Mouse (Mus musculus) liver, embryonic 18 days (tissue): ENCODE data around the gene Plcb1. TPM values are rescaled to one million over a fixed set of nuclear protein-coding genes. Genes with fewer than 3 reads are reported as not detected.

Source experiments
- polyA plus RNA-seq: library from polyadenylated mRNA; depleted of rRNA; stranded (reverse); fragments of >200 nt; gene quantifications from 2 replicates; pipeline ENCODE4 v1.2.3, GENCODE M21; 2012; rRNA removed

Gene Plcb1
- 1.2 and 1.8 TPM in 2 replicates for polyA plus RNA-seq

GRCm38 (mm10) chr2:134785970-134786855 lies at the start of gene Plcb1:
Gene Plcb1 (plus strand): TSS chr2:134786067.

Other genes with a start within 250 kb of the Plcb1 start
- gene Hao1, start 231.7 kb upstream of the Plcb1 start, polyA plus RNA-seq = 49.2 and 65.7 TPM in 2 replicates
- 5.1 and 6.4 TPM in 2 replicates for gene Tmx4, start 141.9 kb upstream of the Plcb1 start, polyA plus RNA-seq